Mouse (Mus musculus) left cerebral cortex, adult 2 months (tissue): ENCODE measurements around the gene Cpox. TPM values are rescaled to one million over a fixed set of nuclear protein-coding genes. Genes with fewer than 3 reads are reported as not detected.

Experiments
- DNase-seq, 2 experiments: peaks; one replicate each; pipeline ENCODE4 v3.0.0; 2021 to 2022; ENCODE audit warnings: low spot score in 2 of 2, mixed read lengths in 1 of 2; ENCODE audit errors: extremely low spot score in 1 of 2
- H3K27ac ChIP-seq: fragments of 200-600 bp; 2 replicates; pipeline ENCODE4 v1.8.1; 2022
- H3K4me3 ChIP-seq: fragments of 200-600 bp; 2 replicates; pipeline ENCODE4 v1.8.1; 2022
- CTCF ChIP-seq: fragments of 200-600 bp; IDR thresholded peaks from 2 replicates; pipeline ENCODE4 v1.8.1; 2022; ENCODE audit warnings: antibody characterized with exemption, mild to moderate bottlenecking, moderate library complexity
- intact Hi-C: fragments of 180-260 bp; cut with DNase I; formaldehyde crosslinking; loops from one replicate; pipeline ENCODE4 v1.15.1; 2025
- total RNA-seq, 2 experiments: library from RNA; stranded (reverse); gene quantifications; 2 replicates each; pipeline ENCODE4 v1.2.3; 2021

Cpox gene
- total RNA-seq, 2 experiments from 2014 or later: 35.5 to 37.5 TPM

DNA sequence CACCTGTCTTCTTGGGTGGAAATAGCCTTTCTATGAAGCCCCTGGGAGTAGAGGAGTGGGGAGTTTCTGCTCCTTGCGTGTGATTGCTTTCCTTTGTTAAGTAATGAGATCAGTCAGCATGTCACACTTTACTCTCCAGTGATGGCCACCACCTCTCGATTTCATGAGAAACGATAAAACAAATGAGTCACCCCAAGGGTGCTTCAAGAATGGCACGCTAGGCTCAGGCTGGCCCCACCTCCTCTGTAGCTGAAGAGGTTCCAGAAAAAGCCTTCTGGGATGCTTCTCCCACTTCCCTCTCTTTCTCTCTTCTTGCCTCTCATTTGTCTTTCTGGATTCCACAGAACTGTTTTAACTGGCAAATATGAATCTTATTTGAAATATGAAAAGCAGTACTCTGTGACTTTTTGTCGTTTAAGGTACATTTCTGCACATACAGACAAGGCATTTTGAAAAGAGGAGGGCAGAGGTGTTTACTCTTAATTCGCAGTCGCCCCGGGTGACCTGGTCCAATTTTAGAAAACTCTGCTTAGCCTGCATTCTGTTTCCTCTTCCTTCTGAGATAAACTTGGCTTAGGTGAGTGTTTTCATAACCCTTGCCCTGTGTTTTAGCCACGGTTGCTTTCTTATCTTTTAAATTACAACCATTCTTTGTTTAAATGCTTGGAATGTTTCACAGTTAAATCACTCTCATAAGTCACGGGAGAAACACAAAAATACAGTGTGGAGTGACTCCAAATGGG is 33.5 kb downstream of the Cpox start:
- H3K27ac ChIP-seq: peak overlapping the region; percentile 19; the same call in 1 of the 2 replicates
- TF ChIP-seq CTCF: no peak
- intact Hi-C loops: no loop called here
- no peak overlapping the region for H3K4me3 ChIP-seq
- no peak for DNase-seq

DNA sequence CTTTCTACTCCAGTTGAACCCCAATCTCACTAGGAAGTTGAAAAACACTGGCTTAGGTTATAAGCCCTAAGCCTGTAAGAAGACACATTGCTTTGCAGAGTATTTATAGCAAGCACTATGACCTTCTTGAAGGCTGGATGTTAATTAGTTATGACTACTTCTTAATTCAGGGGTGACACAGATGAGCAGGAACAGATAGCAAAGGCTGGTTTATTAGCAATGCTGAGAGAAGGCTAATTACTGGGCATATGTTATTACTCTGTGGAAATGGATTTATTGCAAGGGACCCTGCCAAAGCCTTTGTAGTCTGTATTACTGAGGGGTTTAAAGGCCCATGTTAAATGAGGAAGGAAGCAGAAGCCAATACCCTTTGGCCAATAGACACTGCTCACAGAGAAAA is 34.9 kb downstream of the Cpox start:
- Histone ChIP-seq H3K4me3 (no peak overlapping the region), H3K27ac (no peak overlapping the region)
- TF ChIP-seq CTCF: no peak
- intact Hi-C loops: loop anchor here (5.0 kb wide), 1 partner anchor 427 kb away; no protein-coding TSS in a partner anchor
- DNase-seq: no peak

DNA sequence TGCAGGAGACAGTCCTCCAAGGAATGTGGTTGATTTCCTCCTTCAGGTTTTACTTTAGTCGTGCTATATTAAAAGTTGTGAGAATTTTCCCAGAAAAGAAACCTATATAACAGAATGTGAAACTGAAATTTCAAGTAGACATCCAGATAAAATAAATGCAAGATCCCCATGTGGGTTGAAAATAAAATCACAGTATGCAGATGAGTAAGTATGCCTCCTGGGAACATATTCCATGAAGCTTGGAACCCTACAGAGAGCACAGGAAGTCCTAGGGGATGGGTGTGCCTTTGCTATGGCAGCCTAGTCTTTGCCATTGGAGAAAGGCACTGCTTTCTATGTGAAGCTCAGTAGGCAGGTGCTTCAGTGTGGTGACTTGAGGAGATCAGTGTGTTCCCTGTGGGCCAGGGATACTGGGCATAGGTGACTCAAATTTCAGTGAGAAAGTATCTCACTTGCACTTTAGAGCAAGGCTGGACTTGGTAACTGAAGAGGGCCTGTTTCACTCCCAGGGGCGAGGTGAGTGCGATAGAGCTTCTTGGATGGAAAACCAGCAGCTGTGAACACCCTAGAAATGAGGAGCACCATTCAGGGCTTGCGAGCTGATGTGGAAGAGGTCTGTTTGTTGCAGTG is 37.3 kb downstream of the Cpox start:
- H3K4me3 ChIP-seq: no peak overlapping the region
- DNase-seq: no peak
- intact Hi-C loops: loop anchor here (2.0 to 5.0 kb wide), 2 partner anchors 19 to 425 kb away; partner anchors contain the start of gene Cldnd1
- no peak for TF ChIP-seq CTCF
- peak overlapping the region; percentile 80 for H3K27ac ChIP-seq

DNA sequence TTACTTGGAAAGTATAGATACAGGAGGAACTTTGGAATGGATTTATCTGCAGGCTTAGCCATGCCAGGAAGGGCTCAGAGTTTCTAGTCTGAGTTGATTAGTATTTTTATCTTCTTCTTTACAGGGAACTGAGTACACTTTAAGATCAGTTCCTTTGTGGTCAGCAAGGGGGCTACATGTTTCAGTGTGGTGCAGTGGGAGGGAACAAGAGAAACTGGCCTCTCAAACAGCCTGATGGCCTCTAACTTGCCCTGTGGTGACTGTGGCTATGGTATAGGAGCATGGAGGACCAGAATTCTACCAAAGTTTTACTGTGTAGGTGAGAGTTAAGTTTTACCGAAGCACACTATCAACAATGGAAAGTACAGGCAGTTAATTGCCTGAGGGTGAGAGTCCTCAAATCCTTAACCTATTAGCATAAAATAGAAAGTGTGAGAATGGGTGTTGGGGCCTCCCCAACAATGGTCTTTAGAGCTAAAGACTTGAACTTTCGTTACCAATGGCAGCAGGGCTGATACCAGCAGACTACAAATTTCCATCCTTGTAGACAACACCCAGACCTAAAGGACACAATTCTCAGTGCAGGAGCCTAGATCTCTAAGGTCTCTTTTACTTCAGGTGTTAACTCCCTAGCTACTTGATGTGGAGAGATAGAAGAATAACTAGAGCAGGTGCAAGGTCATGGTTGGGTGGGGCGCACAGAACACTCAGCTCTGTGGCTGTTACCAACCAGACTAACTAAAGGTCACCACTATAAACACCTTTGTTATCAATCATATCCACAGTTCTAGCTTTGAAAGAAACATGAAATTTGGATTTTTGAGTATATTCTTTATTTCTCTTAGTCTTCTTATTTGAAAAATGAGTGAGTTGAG is 38.7 kb downstream of the Cpox start:
- TF ChIP-seq CTCF: no peak
- Histone ChIP-seq H3K4me3 (no peak overlapping the region), H3K27ac (peak overlapping the region; percentile 29; the same call in 1 of the 2 replicates)
- DNase-seq: no peak
- intact Hi-C loops: loop anchor here (5.0 kb wide), 1 partner anchor 423 kb away; no protein-coding TSS in a partner anchor

DNA sequence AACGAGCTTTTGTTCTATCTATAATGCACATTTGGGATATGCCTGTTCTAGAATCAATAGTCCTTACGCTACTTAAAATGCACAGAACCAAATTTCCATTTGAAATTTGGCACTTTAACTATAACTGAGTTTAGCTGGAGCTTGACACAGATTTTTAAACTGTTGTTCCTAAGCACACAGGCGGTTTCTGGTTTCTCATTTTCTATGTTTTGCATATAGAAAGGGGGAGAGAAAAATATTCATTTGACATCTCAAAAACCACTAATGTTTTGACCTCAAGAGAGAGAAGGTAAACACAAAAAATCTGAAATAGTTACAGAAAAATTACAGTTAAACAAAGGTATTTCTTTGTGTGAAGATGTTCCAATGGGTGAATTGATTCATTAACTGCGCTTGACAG is 39.4 kb downstream of the Cpox start:
- intact Hi-C loops: loop anchor here (5.0 kb wide), 1 partner anchor 423 kb away; no protein-coding TSS in a partner anchor
- no peak for TF ChIP-seq CTCF
- H3K4me3 ChIP-seq: no peak overlapping the region

DNA sequence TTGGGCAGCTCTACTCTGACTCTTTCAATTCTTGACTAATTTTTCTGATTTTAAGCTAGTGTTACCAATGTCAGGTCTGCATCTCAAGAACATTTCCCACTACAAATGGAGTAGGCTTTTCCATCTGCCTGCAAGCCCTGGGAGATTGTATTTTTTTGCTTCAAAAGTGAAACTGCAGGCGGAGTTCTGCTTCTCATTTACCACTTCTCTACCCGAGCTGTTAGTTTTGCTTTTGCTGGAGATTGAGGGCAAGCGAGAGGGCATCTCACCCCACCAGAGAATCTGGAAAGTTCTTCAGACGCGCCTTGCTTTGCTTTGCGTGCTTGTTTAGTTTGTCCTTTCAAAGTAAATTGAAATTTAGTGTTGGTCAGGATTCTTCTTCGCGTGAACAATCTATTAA is 42.1 kb downstream of the Cpox start:
- Histone ChIP-seq H3K4me3 (no peak overlapping the region), H3K27ac (no peak overlapping the region)
- intact Hi-C loops: no loop called here
- no peak for DNase-seq
- no peak for TF ChIP-seq CTCF

More for the DNA sequence above, 39.4 kb downstream of the Cpox start:
- DNase-seq: no peak
- H3K27ac ChIP-seq: no peak overlapping the region

DNA sequence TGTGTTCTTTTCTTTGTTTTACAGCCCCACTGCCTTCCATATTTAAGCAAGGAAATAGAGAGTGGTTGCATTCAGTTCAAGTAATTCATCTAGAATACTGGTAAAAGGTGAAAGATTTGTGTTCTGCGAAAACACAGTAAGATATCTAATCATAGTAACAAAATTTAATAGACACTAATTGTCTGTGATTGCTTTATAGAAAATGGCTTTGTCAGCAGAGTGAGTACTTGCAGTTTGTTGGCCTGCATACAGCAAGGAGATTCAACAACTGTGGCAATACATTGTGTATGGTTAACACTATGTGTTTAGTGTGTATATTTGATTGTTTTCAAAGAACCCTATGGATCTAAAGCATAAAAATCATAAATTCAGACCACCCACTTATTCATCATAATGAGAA is 43.0 kb downstream of the Cpox start:
- intact Hi-C loops: no loop called here
- H3K4me3 ChIP-seq: no peak overlapping the region
- H3K27ac ChIP-seq: no peak overlapping the region
- TF ChIP-seq CTCF: no peak
- DNase-seq: no peak

DNA sequence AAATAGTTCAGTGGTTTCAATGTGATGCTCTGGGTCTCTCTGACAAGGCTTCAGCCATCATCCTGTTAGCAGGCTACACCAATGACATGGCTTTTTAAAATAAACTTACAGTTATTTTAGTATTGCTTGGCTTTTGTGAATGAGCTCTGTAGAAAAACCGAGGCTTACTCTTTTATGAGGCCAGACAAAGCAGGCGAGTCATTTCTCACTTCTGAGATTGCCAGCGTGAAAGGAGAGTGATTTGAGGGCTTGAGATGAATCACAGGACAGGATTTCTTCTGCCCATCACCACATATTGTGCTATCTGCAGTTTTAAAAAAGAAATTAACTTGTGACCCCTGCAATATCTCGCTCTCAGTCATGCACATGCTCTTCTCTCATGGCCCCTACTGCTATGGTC is 44.9 kb downstream of the Cpox start:
- no peak overlapping the region for H3K4me3 ChIP-seq
- H3K27ac ChIP-seq: no peak overlapping the region
- DNase-seq: no peak
- TF ChIP-seq CTCF: no peak
- intact Hi-C loops: no loop called here

DNA sequence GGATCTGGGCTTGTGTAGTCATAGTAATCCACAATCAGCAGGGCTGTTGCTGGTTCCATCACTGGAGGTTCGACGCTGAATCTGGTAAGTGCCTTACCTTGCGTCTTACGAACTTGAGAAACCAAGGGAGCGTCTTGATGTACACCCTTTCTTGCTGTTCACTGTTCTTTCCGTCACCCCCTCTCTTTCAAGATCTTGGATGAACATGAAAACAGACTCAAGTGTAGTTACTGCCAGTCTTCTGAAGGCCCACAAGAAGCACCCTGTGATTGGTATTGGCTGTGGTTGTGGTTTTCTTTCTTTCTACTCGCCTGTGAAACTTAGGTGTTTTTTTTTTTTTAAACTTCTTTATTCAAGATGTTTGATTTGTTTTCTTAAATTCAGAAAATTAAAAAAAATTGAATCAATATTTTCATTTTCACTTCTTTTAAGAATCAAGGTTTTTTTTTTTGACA is 48.6 kb downstream of the Cpox start, which contains the start of gene Gpr15:
TSS of gene Gpr15 (minus strand) at position 405 of the 455 bp plus-strand sequence.
- Histone ChIP-seq H3K27ac (no peak within 1 kb of the TSS), H3K4me3 (no peak within 1 kb of the TSS)
- no peak for TF ChIP-seq CTCF
- DNase-seq: no peak
- intact Hi-C loops: no loop called here

DNA sequence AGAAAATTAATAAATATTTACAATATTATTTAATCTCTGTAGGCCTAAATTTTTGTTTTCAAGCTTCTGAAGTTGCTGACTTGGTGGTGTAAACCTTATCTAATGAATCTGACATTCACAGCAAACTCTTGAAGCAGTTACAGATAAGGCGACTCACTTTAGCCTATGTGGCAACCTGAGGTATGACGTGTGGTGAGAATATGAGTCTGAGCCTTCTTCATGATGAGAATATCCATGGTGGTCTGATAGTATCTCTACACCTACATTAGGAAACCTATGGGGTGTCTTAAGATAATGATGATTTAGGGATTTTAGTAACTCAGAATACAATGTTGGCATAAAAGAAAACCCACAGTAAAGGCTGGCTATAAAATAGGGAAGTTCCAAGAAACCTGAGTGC is 52.2 kb downstream of the Cpox start:
- DNase-seq: no peak
- no peak for TF ChIP-seq CTCF
- no peak overlapping the region for H3K27ac ChIP-seq
- intact Hi-C loops: no loop called here
- H3K4me3 ChIP-seq: no peak overlapping the region

DNA sequence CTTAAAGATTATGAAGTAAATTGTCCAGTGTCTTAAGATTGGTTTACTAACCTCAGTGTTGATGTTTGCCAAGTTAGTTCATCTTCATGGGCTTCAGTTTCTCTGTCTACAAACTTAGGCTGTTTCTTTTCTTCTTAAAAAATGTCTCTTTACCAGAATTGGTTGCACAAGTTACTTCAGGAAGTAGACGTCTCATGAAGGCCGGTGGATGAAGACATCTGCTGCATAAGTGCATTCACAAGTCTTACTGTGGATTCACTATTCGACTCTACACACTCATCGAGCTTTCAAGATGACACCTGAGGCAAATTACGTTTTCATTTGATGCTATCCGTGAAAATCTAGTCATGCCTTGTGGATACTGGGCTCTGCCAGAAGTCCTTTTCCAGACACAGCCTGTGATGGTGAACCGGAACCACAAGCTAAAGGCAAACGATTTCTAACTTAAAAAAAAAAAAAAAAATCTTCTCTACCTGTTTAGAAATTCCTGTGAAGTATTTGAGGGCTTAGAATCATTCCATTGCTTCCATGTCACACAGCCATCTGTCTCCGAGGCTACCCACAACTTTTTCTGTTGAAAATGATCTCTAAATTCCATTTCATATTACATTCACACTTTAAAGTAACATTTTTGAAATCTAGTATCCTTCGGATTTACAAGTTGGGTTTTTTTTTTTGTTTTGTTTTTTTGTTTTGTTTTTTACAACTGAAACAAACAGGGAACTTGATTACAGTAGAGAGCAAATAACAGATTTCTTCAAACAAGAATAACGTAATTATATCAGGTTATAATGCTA is 56.8 kb downstream of the Cpox start:
- H3K27ac ChIP-seq: no peak overlapping the region; the same call in 1 of the 2 replicates
- no peak for DNase-seq
- intact Hi-C loops: loop anchor here (1.0 to 5.0 kb wide), 4 partner anchors 20 to 320 kb away; partner anchors contain the start of genes Cpox, Dcbld2 and St3gal6
- no peak for TF ChIP-seq CTCF
- peak overlapping the region; percentile 91 for H3K4me3 ChIP-seq
